Mouse (Mus musculus) CD4-positive naive resting alpha-beta T cell, adult 57 days (primary cell): ENCODE measurements around the gene Plekhh3. TPM values are rescaled to one million over a fixed set of nuclear protein-coding genes. Genes with fewer than 3 reads are reported as not detected.

ENCODE experiments used
- total RNA-seq: library from RNA; stranded (reverse); gene quantifications from one replicate; pipeline ENCODE4 v1.2.4, GENCODE M21; 2023

Gene Plekhh3
- total RNA-seq = 0.56 TPM

DNA sequence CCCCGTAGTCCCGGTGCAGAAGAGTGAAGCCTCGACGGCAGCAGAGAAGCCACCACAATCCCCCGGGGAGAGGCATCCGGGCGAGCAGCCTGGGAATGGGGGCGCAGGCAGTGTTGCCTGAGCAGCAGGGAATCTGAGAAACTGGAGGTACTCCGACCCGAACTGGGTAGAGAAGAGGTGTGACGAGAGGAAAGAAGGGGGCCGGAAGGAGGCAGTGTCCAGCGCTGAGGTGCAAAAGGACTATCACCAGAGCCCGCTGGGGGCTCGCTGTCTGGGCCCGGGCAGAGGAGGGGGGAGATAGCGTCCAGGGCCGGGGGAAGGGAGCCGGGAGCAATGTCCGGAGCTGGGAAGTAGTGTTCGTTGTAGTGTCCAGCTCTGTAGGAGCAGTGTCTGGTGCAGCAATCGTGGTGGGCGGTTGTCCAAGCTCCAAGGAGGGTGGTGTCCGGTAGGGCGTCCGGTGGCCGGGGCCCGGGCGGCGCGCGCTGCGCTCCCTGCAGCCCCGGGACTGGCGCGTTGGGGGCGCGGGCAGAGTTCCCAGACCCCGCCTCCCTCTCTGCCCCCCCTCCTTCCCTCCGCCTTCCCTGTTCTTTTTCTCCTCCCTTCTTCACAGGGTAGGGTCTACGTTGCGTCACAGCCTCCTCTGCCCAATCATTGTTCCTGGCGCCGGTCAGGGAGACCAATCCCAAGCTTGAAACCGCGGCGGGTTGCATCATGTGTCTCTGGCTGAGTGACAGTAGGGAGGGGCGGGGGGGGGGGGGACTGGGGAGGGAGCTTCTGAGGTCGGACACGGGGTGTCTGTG is at the start of gene Plekhh3:
Plekhh3 (minus strand) TSS at position 541 of the 800 bp plus-strand sequence.

DNA sequence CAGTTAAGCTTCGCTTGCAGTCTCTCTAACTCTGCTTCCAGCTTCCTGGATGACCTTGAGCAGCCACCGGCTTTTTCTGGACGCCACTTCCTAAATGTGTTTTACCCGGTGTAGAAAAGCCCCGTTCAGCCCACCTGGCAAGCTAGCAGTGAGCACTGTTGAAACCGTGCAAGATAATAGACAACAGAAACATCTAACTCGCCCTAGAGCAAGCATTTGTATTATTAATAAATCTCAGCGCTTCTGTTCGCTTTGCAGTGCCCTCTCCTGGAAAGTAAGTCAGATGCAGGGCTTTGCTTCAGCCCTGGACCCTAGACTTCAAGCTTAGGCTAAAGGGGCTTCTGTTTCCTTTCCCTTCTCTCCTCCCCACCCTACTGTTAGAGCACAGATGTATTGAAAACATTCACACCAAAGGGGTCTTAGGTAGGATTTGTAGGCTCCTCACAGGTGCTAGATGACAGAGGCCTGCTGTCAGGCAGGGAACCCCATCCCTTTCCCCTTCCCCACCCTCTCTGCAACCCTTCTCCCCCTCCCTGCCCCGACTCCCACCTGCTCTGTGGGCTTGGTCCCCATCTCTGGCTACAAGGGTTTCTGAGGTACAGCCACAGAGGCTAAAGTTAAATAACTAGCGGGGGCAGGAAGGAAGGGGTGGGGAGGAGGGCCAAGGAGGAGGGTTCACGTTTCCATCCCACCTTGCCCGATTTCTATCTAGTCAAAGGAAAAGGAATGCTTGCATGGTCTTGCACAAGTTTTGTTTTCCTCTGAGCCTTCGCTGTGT is 3.9 kb upstream of the Plekhh3 start, which contains the start of gene Ccr10:
Ccr10 (minus strand) TSS at position 593 of the 778 bp plus-strand sequence.

DNA sequence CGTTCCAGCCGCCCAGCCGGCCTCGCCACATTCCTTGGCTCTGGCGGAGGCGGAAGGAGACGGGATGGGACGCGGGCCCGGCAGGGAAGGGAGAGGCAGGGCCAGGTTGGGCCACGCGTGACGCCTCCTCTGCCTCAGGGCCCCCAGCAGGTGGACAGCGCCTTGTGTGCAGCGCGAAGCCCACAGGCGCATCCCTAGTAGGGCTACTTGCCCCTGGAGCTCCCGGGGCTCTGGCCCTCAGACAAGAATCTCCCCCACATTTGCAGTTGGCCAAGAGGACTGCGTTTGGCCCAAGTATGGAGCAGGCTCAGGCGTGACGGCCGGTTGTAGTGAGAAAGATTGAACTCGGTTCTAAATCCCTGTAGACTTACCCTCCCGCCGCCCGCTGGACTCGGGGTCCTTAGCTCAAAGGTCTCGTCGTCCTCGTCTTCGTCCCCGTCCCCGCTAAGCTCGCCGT is 769 bp downstream of the Plekhh3 start, which contains the start of gene Cntnap1:
Cntnap1 (plus strand) TSS at position 170 of the 457 bp plus-strand sequence.

DNA sequence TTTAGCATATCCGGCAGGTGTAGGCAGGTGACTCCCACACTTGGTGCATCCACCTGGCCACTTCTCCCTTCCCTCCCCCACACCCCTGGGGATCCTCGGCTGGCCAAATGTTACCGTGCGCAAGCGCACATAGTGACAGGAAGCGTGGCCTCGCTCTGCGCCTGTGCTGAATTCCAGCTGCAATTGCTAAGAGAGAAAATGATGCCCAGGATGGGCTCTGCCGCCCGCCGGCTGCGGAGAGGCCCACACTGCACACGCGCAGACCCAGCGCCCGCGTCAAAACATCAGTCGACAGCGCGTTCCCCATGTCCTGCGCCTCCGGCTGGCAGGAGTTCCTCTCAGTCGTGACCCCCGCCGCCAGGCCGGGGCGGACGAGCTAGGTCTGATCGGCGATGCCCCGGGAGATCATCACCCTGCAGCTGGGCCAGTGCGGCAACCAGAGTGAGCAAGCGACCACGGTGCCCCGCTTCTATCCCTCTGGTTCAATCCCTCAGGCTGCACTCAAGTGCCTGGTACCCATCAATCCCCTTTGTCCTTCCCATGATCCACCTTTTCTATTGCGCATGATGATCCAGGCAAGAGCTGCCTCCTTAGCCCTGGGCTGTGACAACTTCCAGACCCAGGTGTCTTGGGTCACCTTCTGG is 15.3 kb downstream of the Plekhh3 start, which contains the start of gene Tubg2:
Tubg2 (plus strand) TSS at position 180 of the 644 bp plus-strand sequence.

DNA sequence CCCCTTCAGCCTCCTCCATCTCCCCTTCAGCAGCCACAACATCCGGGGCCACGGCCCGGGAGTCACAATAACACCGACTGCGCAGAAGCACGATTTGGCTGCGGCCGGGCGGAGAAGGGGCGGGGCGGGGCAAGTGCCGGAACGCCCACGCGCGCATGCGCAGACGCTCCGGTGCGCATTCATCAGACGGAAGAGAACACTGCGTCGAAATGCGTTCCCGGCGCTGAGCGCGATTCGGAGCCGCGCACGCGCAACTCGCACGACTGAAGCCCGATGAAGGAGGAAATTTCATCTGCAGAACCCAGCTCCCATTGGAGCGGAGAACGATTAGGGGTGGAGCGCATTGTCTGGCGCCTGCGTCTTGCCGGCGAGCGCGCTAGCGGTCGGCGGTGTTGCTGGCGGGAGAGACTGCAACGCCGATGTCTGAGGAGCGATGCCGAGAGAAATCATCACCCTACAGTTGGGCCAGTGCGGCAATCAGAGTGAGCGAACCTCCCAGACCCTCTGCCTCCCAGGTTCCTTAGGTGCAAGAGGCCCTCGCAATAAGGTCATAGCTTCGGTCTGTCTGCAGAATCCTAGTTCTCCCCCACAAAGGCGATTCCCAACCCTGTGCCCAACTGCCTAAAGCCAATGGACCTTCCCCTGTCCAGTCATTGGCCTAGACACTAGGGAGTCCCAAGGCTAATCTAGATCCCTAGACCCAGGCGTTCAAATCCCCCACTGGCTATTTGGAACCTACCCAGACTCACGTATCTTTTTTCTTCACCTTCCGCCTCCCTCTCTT is 51.2 kb downstream of the Plekhh3 start, which contains the start of the genes Retreg3 and Tubg1:
Retreg3 (minus strand) TSS at position 133 of the 784 bp plus-strand sequence.
Tubg1 (plus strand) TSS at position 178 of the 784 bp plus-strand sequence.

Other genes starting within 250 kb of the Plekhh3 start
- 293 TPM for gene Stat3, start 231.8 kb downstream of the Plekhh3 start, total RNA-seq
- 4.1 TPM for gene Cavin1, start 200.5 kb downstream of the Plekhh3 start, total RNA-seq
- gene Atp6v0a1, start 161.9 kb downstream of the Plekhh3 start, total RNA-seq = 4.4 TPM
- gene Naglu, start 101.3 kb downstream of the Plekhh3 start, total RNA-seq = 9.6 TPM
- gene Hsd17b1, start 92.9 kb downstream of the Plekhh3 start, total RNA-seq = 2.8 TPM
- 11.5 TPM for gene Coasy, start 88.8 kb downstream of the Plekhh3 start, total RNA-seq
- 47.4 TPM for gene Mlx, start 84.1 kb downstream of the Plekhh3 start, total RNA-seq
- 3.9 TPM for gene Psmc3ip, start 75.9 kb downstream of the Plekhh3 start, total RNA-seq
- 86.7 TPM for gene Retreg3, start 51.5 kb downstream of the Plekhh3 start, total RNA-seq
- 15.4 TPM for gene Tubg1, start 51.4 kb downstream of the Plekhh3 start, total RNA-seq
- gene Tubg2, start 15.4 kb downstream of the Plekhh3 start, total RNA-seq = 0.98 TPM
- gene Cntnap1, start 828 bp downstream of the Plekhh3 start, total RNA-seq = 0.38 TPM
- gene Ccr10, start 4.1 kb upstream of the Plekhh3 start, total RNA-seq = not detected
- 91.5 TPM for gene Ezh1, start 55.1 kb upstream of the Plekhh3 start, total RNA-seq
- 0.92 TPM for gene Ramp2, start 74.7 kb upstream of the Plekhh3 start, total RNA-seq
- 65.9 TPM for gene Vps25, start 82.4 kb upstream of the Plekhh3 start, total RNA-seq
- 2.5 TPM for gene Wnk4, start 89.2 kb upstream of the Plekhh3 start, total RNA-seq
- gene Cntd1, start 107.7 kb upstream of the Plekhh3 start, total RNA-seq = not detected
- gene Coa3, start 107.8 kb upstream of the Plekhh3 start, total RNA-seq = 26.4 TPM
- 187 TPM for gene Becn1, start 130.9 kb upstream of the Plekhh3 start, total RNA-seq
- 128 TPM for gene Psme3, start 144.9 kb upstream of the Plekhh3 start, total RNA-seq
- gene Aoc2, start 153.7 kb upstream of the Plekhh3 start, total RNA-seq = 22.4 TPM
- 0.68 TPM for gene Aoc3, start 159.3 kb upstream of the Plekhh3 start, total RNA-seq
- not detected for gene G6pc, start 196.2 kb upstream of the Plekhh3 start, total RNA-seq
- gene Aarsd1, start 246.3 kb upstream of the Plekhh3 start, total RNA-seq = 21.6 TPM